Mouse (Mus musculus) liver, embryonic 11.5 days (tissue): ENCODE data around the gene Defb48. TPM values are rescaled to one million over a fixed set of nuclear protein-coding genes. Genes with fewer than 3 reads are reported as not detected.

Experiments
- ATAC-seq: fragments of 200-750 bp; cut with Nextera tagmentation; replicated peaks from 2 replicates; pipeline ENCODE4 v1.8.0; 2017; ENCODE audit warnings: moderate number of reproducible peaks, mild to moderate bottlenecking, moderate TSS enrichment, moderate library complexity; ENCODE audit not compliant: low FRiP score
- DNase-seq: peaks from one replicate; pipeline ENCODE4 v3.0.0-alpha.2; 2017; ENCODE audit warnings: low spot score
- H3K27ac ChIP-seq: fragments of 300-500 bp; sonication (generic); 2 replicates; pipeline ENCODE4 v1.5.1; 2014; ENCODE audit warnings: mild to moderate bottlenecking, low read depth, low read length, control low read depth
- H3K27me3 ChIP-seq: fragments of 300-500 bp; sonication (generic); replicated peaks from 2 replicates; pipeline ENCODE4 v1.6.1; 2014; ENCODE audit warnings: low read length, mixed read lengths; ENCODE audit not compliant: control insufficient read depth, insufficient read depth
- H3K36me3 ChIP-seq: fragments of 300-500 bp; sonication (generic); 2 replicates; pipeline ENCODE4 v1.6.1; 2014; ENCODE audit warnings: mild to moderate bottlenecking, low read length, moderate library complexity, mixed read lengths; ENCODE audit not compliant: control insufficient read depth, insufficient read depth
- H3K4me1 ChIP-seq: fragments of 300-500 bp; sonication (generic); replicated peaks from 2 replicates; pipeline ENCODE4 v1.6.1; 2014; ENCODE audit warnings: low read length, mixed read lengths; ENCODE audit not compliant: control insufficient read depth, insufficient read depth
- H3K4me2 ChIP-seq: fragments of 300-500 bp; sonication (generic); 2 replicates; pipeline ENCODE4 v1.6.1; 2014; ENCODE audit warnings: mild to moderate bottlenecking, control low read depth, moderate library complexity
- H3K4me3 ChIP-seq: fragments of 300-500 bp; sonication (generic); 2 replicates; pipeline ENCODE4 v1.5.1; 2014; ENCODE audit warnings: low read depth, low read length, control low read depth
- H3K9ac ChIP-seq: fragments of 300-500 bp; sonication (generic); 2 replicates; pipeline ENCODE4 v1.6.1; 2014; ENCODE audit warnings: low read depth, low read length, control low read depth
- H3K9me3 ChIP-seq: fragments of 300-500 bp; sonication (generic); 2 replicates; pipeline ENCODE4 v1.6.1; 2016; ENCODE audit warnings: low read length, inconsistent platforms, mixed read lengths; ENCODE audit not compliant: control insufficient read depth
- WGBS: fragments of 180-500 bp; shearing (Covaris S2); extraction: QIAGEN DNeasy Blood & Tissue Kit; methylation state at CpG from one replicate; pipeline ENCODE4 v1.1.7; 2014; 5-methylcytosine and 5-hydroxymethylcytosine counted together
- polyA plus RNA-seq: library from polyadenylated mRNA; unstranded; fragments of >200 nt; fragmentation: Nextera tagmentation; extraction: Ambion mirVana; gene quantifications from 2 replicates; pipeline ENCODE4 v1.2.1, GENCODE M21; 2014

The Defb48 gene
- not detected in 2 replicates for polyA plus RNA-seq

- Histone ChIP-seq H3K9me3 (no peaks in the 10 kb centered on the region), H3K4me3 (no peak within 1 kb of the TSS), H3K27ac (no peak within 1 kb of the TSS), H3K4me2 (no peak within 1 kb of the TSS), H3K4me1 (no peaks in the 10 kb centered on the region), H3K36me3 (no peaks in the 10 kb centered on the region), H3K9ac (no peak within 1 kb of the TSS), H3K27me3 (no peaks in the 10 kb centered on the region)
- DNase-seq (no peak), ATAC-seq (no peak)
- WGBS = 64% methylated on average over 1 of the region's 1 CpGs
These were observed at the start of gene Defb48 for GRCm38 (mm10) chr14:62984410-62984809. Gene Defb48, minus strand, starts transcription at chr14:62984510.

GRCm38 (mm10) chr14:63020524-63021156 lies 36.3 kb upstream of the Defb48 start:
- no peaks in the 10 kb centered on the region for H3K27me3 ChIP-seq
- no peaks in the 10 kb centered on the region for H3K4me1 ChIP-seq
- H3K4me2 ChIP-seq = no peak overlapping the region
- no peaks in the 10 kb centered on the region for H3K36me3 ChIP-seq
- WGBS = 46% methylated on average over 6 of the region's 6 CpGs
- no peaks in the 10 kb centered on the region for H3K9me3 ChIP-seq
- ATAC-seq = no peak
- H3K27ac ChIP-seq = no peak overlapping the region
- no peak overlapping the region for H3K4me3 ChIP-seq
- DNase-seq = no peak
- no peak overlapping the region for H3K9ac ChIP-seq

GRCm38 (mm10) chr14:63014667-63015066 lies 30.4 kb upstream of the Defb48 start:
- H3K9ac ChIP-seq = no peak overlapping the region
- ATAC-seq (no peak), DNase-seq (no peak)
- WGBS = 86% methylated on average over 4 of the region's 4 CpGs
- no peaks in the 10 kb centered on the region for H3K4me1 ChIP-seq
- H3K36me3 ChIP-seq = no peaks in the 10 kb centered on the region
- no peak overlapping the region for H3K27ac ChIP-seq
- no peak overlapping the region for H3K4me2 ChIP-seq
- H3K9me3 ChIP-seq = no peaks in the 10 kb centered on the region
- H3K27me3 ChIP-seq = no peaks in the 10 kb centered on the region
- H3K4me3 ChIP-seq = no peak overlapping the region

- no peak overlapping the region for H3K27ac ChIP-seq
- no peaks in the 10 kb centered on the region for H3K27me3 ChIP-seq
- no peaks in the 10 kb centered on the region for H3K36me3 ChIP-seq
- H3K4me1 ChIP-seq = no peaks in the 10 kb centered on the region
- WGBS = 77% methylated on average over 4 of the region's 4 CpGs
- H3K9me3 ChIP-seq = no peaks in the 10 kb centered on the region
- ATAC-seq = no peak
- no peak for DNase-seq
- H3K9ac ChIP-seq = no peak overlapping the region
- no peak overlapping the region for H3K4me3 ChIP-seq
- no peak overlapping the region for H3K4me2 ChIP-seq
These were observed 28.8 kb upstream of the Defb48 start for GRCm38 (mm10) chr14:63013082-63013481.

- no peak for DNase-seq
- 92% methylated on average over 5 of the region's 5 CpGs for WGBS
These were observed 27.2 kb upstream of the Defb48 start, which contains the start of gene Defb43 for GRCm38 (mm10) chr14:63011471-63011870. Gene Defb43, plus strand, starts transcription at chr14:63011771.

GRCm38 (mm10) chr14:63002588-63002987 lies 18.3 kb upstream of the Defb48 start:
- no peak overlapping the region for H3K27ac ChIP-seq
- H3K4me3 ChIP-seq = no peak overlapping the region
- H3K4me1 ChIP-seq = no peaks in the 10 kb centered on the region
- H3K4me2 ChIP-seq = no peak overlapping the region
- no peaks in the 10 kb centered on the region for H3K36me3 ChIP-seq
- no peak for ATAC-seq
- H3K27me3 ChIP-seq = no peaks in the 10 kb centered on the region
- no peak overlapping the region for H3K9ac ChIP-seq
- no peaks in the 10 kb centered on the region for H3K9me3 ChIP-seq
- no peak for DNase-seq
- 70% methylated on average over 2 of the region's 2 CpGs for WGBS

More at GRCm38 (mm10) chr14:63011471-63011870, 27.2 kb upstream of the Defb48 start, which contains the start of gene Defb43:
- Histone ChIP-seq H3K4me1 (no peaks in the 10 kb centered on the region), H3K4me2 (no peak within 1 kb of the TSS), H3K9ac (no peak within 1 kb of the TSS), H3K9me3 (no peaks in the 10 kb centered on the region), H3K4me3 (no peak within 1 kb of the TSS), H3K27me3 (no peaks in the 10 kb centered on the region), H3K36me3 (no peaks in the 10 kb centered on the region), H3K27ac (no peak within 1 kb of the TSS)
- no peak for ATAC-seq

GRCm38 (mm10) chr14:62998977-62999376 lies 14.7 kb upstream of the Defb48 start:
- Histone ChIP-seq H3K9me3 (no peaks in the 10 kb centered on the region), H3K4me1 (no peaks in the 10 kb centered on the region), H3K36me3 (no peaks in the 10 kb centered on the region), H3K4me3 (no peak overlapping the region), H3K4me2 (no peak overlapping the region), H3K27me3 (no peaks in the 10 kb centered on the region), H3K9ac (no peak overlapping the region), H3K27ac (no peak overlapping the region)
- DNase-seq = no peak
- no peak for ATAC-seq
- 56% methylated on average over 4 of the region's 4 CpGs for WGBS

GRCm38 (mm10) chr14:62997777-62998176 lies 13.5 kb upstream of the Defb48 start, which contains the start of gene Defb47:
Gene Defb47, plus strand, starts transcription at chr14:62998077.
- Histone ChIP-seq H3K36me3 (no peaks in the 10 kb centered on the region), H3K4me1 (no peaks in the 10 kb centered on the region), H3K27me3 (no peaks in the 10 kb centered on the region), H3K9me3 (no peaks in the 10 kb centered on the region), H3K9ac (no peak within 1 kb of the TSS), H3K4me2 (no peak within 1 kb of the TSS), H3K4me3 (no peak within 1 kb of the TSS), H3K27ac (no peak within 1 kb of the TSS)
- 72% methylated on average over 8 of the region's 8 CpGs for WGBS
- no peak for DNase-seq
- no peak for ATAC-seq

- WGBS = 74% methylated on average over 7 of the region's 7 CpGs
- no peak for ATAC-seq
- no peak for DNase-seq
These were observed 7.7 kb upstream of the Defb48 start for GRCm38 (mm10) chr14:62991849-62992510.

More at GRCm38 (mm10) chr14:62991849-62992510, 7.7 kb upstream of the Defb48 start:
- H3K9me3 ChIP-seq = no peaks in the 10 kb centered on the region
- H3K4me1 ChIP-seq = no peaks in the 10 kb centered on the region
- no peaks in the 10 kb centered on the region for H3K36me3 ChIP-seq
- no peaks in the 10 kb centered on the region for H3K27me3 ChIP-seq
- H3K9ac ChIP-seq = no peak overlapping the region
- H3K4me2 ChIP-seq = no peak overlapping the region
- H3K27ac ChIP-seq = no peak overlapping the region
- H3K4me3 ChIP-seq = no peak overlapping the region
